Mouse (Mus musculus): ENCODE results near the gene Tectb. TPM values are rescaled to one million over a fixed set of nuclear protein-coding genes. Genes with fewer than 3 reads are reported as not detected.

Gene Tectb
- polyA plus RNA-seq (2012; rRNA removed; ENCODE audit: low replicate concordance): not detected in 2 replicates

GRCm38 (mm10) chr19:55180433-55180832 lies at the start of gene Tectb:
Gene Tectb (plus strand): TSS chr19:55180733.

GRCm38 (mm10) chr19:55241186-55241645 lies 60.7 kb downstream of the Tectb start, which contains the start of gene Gucy2g:
Gene Gucy2g (minus strand): TSS chr19:55241236.

Other genes starting within 250 kb of the Tectb start
- gene Gpam, start 53.5 kb upstream of the Tectb start, polyA plus RNA-seq (2012; rRNA removed; ENCODE audit: low replicate concordance): 3.3 and 5.0 TPM in 2 replicates
- 0.05 TPM in 1 of 2 replicates, not detected in the other for gene Gucy2g, start 60.5 kb downstream of the Tectb start, polyA plus RNA-seq (2012; rRNA removed; ENCODE audit: low replicate concordance)
- 95.7 and 171 TPM in 2 replicates for gene Acsl5, start 71.2 kb downstream of the Tectb start, polyA plus RNA-seq (2012; rRNA removed; ENCODE audit: low replicate concordance)
- gene Zdhhc6, start 135.3 kb downstream of the Tectb start, polyA plus RNA-seq (2012; rRNA removed; ENCODE audit: low replicate concordance): 4.4 and 4.9 TPM in 2 replicates
- 7.8 and 10.0 TPM in 2 replicates for gene Vti1a, start 135.6 kb downstream of the Tectb start, polyA plus RNA-seq (2012; rRNA removed; ENCODE audit: low replicate concordance)